Mouse (Mus musculus) ES-Bruce4 (cell line): ENCODE data around the gene Cyb5d2.

Source experiments
- EP300 ChIP-seq: IDR thresholded peaks from 2 replicates; pipeline ENCODE4 v1.6.1; 2011; ENCODE audit warnings: low read depth, low read length; ENCODE audit not compliant: insufficient read depth
- POLR2A ChIP-seq: IDR thresholded peaks from one replicate; pipeline ENCODE4 v1.8.1; 2011; ENCODE audit warnings: low read length; ENCODE audit not compliant: insufficient read depth

- TF ChIP-seq EP300 (no peak), POLR2A (peak; percentile 69)
Observed at GRCm38 (mm10) chr11:72795455-72796295, at the start of gene Cyb5d2, which contains the start of gene Zzef1.
